Mouse (Mus musculus) midbrain, embryonic 13.5 days (tissue): Measurements from ENCODE around the gene Tex261. TPM values are rescaled to one million over a fixed set of nuclear protein-coding genes. Genes with fewer than 3 reads are reported as not detected.

Experiments used
- ATAC-seq: fragments of 200-750 bp; cut with Nextera tagmentation; 2 replicates; pipeline ENCODE4 v1.8.0; 2017; ENCODE audit warnings: mild to moderate bottlenecking, moderate TSS enrichment, moderate library complexity
- H3K27ac ChIP-seq: fragments of 300-500 bp; sonication (generic); 2 replicates; pipeline ENCODE4 v1.5.1; 2015; ENCODE audit warnings: inconsistent platforms, mild to moderate bottlenecking, moderate library complexity
- H3K27me3 ChIP-seq: fragments of 300-500 bp; sonication (generic); 2 replicates; pipeline ENCODE4 v1.6.1; 2015; ENCODE audit warnings: mild to moderate bottlenecking, inconsistent platforms
- H3K36me3 ChIP-seq: fragments of 300-500 bp; sonication (generic); 2 replicates; pipeline ENCODE4 v1.6.1; 2015; ENCODE audit warnings: mild to moderate bottlenecking, inconsistent platforms
- H3K4me1 ChIP-seq: fragments of 300-500 bp; sonication (generic); replicated peaks from 2 replicates; pipeline ENCODE4 v1.6.1; 2015; ENCODE audit warnings: inconsistent platforms
- H3K4me2 ChIP-seq: fragments of 300-500 bp; sonication (generic); replicated peaks from 2 replicates; pipeline ENCODE4 v1.6.1; 2015; ENCODE audit warnings: moderate library complexity, mild to moderate bottlenecking, inconsistent platforms
- H3K4me3 ChIP-seq: fragments of 300-500 bp; sonication (generic); replicated peaks from 2 replicates; pipeline ENCODE4 v1.5.1; 2015; ENCODE audit warnings: mild to moderate bottlenecking, inconsistent platforms
- H3K9ac ChIP-seq: fragments of 300-500 bp; sonication (generic); replicated peaks from 2 replicates; pipeline ENCODE4 v1.6.1; 2015; ENCODE audit warnings: mild to moderate bottlenecking, inconsistent platforms
- H3K9me3 ChIP-seq: fragments of 300-500 bp; sonication (generic); 2 replicates; pipeline ENCODE4 v1.6.1; 2016; ENCODE audit warnings: mild to moderate bottlenecking, inconsistent platforms
- WGBS: fragments of 180-500 bp; shearing (Covaris S2); methylation state at CpG from one replicate; pipeline ENCODE4 v1.1.7; 2015; 5-methylcytosine and 5-hydroxymethylcytosine counted together
- polyA plus RNA-seq: library from polyadenylated mRNA; unstranded; fragments of >200 nt; fragmentation: Nextera tagmentation; extraction: Ambion mirVana; gene quantifications from 2 replicates; pipeline ENCODE4 v1.2.1, GENCODE M21; 2015

Tex261 gene
- 61.7 and 64.4 TPM in 2 replicates for polyA plus RNA-seq

DNA sequence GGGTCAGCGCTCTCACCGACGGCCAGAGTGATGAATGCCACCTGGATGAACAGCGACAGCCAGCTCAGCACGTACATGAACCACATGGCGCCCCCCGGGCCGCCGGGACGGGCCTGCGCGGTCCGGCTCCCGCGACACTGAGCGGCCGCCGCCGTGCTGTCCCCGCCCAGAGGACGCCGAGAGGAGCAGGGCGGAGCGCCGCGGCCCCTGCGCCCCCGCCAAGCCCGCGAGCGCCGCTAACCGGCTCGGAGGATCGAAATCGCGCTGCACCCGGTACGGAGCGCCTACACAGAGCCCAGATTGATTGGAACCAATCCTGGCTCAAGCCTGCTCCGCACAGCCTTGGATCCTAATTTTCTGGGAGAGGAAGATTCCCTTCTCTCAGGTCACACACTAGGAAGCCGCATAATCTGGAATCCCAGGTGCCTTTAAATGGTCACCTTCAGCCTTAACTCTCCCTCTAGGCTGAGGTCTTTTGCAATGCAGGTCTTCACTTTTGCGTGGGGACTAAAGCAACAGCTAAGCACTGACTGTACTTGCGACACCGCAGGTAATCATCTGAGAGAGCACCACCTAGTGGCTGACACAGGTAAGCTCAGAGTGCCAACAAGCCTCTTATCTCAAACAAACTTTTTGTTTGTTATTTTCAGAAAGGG lies at the start of gene Tex261:
TSS of gene Tex261 (minus strand) at position 176 of the 656 bp plus-strand sequence.
- Histone ChIP-seq H3K27ac (peak within 1 kb of the TSS; percentile 85), H3K9ac (peak within 1 kb of the TSS; percentile 96), H3K4me3 (peak within 1 kb of the TSS; percentile 95), H3K9me3 (no peaks in the 10 kb centered on the region), H3K4me1 (peaks cover 23% of the 10 kb centered on the region), H3K4me2 (peak within 1 kb of the TSS; percentile 71), H3K27me3 (no peaks in the 10 kb centered on the region), H3K36me3 (peaks cover 24% of the 10 kb centered on the region)
- WGBS: under 1% methylated on average over 44 of the region's 45 CpGs
- ATAC-seq: peak; percentile 98

GRCm38 (mm10) chr6:83821856-83822255 lies 46.2 kb upstream of the Tex261 start:
- Histone ChIP-seq H3K36me3 (peaks cover 10% of the 10 kb centered on the region; the same call in 1 of the 2 replicates), H3K4me1 (peaks cover 16% of the 10 kb centered on the region), H3K9me3 (peaks cover 2% of the 10 kb centered on the region; the same call in 1 of the 2 replicates), H3K27ac (no peak overlapping the region), H3K9ac (no peak overlapping the region), H3K27me3 (no peaks in the 10 kb centered on the region), H3K4me3 (no peak overlapping the region), H3K4me2 (no peak overlapping the region)
- 48% methylated on average over 2 of the region's 2 CpGs for WGBS
- ATAC-seq: no peak

DNA sequence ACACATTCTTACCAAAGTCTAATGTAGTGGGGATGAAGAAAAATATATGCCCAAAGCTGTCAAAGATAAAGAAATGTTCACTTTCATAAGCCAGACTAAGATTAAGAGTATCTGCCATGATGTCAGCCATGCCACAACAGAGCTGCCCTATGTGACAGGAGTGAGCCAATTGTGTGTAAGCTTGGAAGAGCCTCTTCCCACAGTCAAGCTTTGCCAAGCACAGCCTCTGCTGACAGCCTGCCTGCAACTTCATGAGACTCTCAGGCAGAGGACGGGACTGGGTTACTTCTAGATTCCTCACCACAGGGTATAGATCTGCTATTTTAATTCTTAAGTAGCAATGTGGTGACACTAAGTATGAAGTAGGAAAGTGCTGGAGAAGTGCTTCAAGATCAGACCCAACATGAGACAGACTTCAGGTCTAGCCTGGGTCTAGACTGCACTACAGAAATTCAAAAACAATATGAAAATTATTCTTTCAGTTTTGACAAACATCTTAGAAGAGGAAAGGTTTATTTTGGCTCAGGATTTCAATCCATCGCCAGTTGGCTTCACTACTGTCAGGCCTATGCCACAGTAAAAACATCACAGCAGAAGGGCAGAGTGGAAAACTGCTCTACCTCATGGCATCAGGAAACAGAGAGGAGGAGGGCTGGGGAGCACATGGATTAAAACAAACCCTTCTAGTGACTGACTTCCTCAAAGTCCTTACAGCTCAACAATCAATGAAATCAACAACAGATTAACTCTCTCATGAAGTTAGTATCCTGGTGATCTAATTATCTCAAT lies 45.3 kb upstream of the Tex261 start:
- ATAC-seq: no peak
- H3K27ac ChIP-seq: no peak overlapping the region

DNA sequence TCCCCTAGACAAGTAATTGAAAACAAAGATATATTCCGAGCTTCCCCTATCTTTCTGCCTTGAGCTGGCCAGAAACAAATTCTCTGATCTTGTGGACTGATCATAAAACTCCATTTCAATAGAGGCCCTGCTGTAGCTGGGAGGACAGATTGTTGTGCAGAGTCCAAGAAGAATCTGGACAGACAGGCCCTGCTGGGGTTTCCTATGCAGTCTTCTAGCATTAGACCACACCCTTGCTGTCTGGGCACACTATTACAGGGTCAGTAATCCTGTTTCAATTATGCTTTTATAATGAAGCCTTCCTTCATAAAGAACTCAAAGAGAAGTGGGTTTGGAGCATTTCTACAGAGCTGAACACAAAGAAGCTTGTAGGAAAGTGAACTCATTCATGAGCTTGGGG lies 43.4 kb upstream of the Tex261 start:
- ATAC-seq: no peak
- Histone ChIP-seq H3K27me3 (no peaks in the 10 kb centered on the region), H3K9me3 (peaks cover 5% of the 10 kb centered on the region; the same call in 1 of the 2 replicates), H3K9ac (no peak overlapping the region), H3K4me3 (no peak overlapping the region), H3K27ac (no peak overlapping the region), H3K4me2 (no peak overlapping the region), H3K4me1 (peaks cover 16% of the 10 kb centered on the region), H3K36me3 (peaks cover 25% of the 10 kb centered on the region)
- 67% methylated on average over 1 of the region's 1 CpGs for WGBS

More for the DNA sequence above, 45.3 kb upstream of the Tex261 start:
- Histone ChIP-seq H3K27me3 (no peaks in the 10 kb centered on the region), H3K36me3 (peaks cover 12% of the 10 kb centered on the region), H3K9ac (no peak overlapping the region), H3K4me3 (no peak overlapping the region), H3K9me3 (peaks cover 5% of the 10 kb centered on the region; the same call in 1 of the 2 replicates), H3K4me2 (no peak overlapping the region), H3K4me1 (peaks cover 16% of the 10 kb centered on the region)
- WGBS: 89% methylated on average over 2 of the region's 2 CpGs

DNA sequence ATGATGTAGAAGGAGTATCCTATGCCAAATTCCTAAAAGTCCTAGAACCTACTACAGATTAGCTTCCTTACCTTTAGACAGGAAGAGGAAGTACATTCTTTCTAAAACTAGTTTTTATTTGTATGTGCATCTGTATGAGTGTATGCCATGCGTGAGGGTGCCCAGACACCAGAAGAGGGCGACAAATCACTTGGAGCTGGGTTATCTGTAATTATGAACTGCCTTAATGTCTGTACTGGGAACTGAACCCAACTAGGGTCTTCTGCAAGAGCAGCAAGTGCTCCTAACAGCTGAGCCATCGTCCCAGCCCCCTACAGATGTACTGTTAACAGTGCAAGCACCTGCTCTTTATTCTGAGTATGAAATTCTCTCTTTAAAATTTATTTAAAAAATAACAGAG lies 40.2 kb upstream of the Tex261 start:
- H3K4me1 ChIP-seq: peaks cover 8% of the 10 kb centered on the region; the same call in 1 of the 2 replicates
- H3K9me3 ChIP-seq: peaks cover 5% of the 10 kb centered on the region; the same call in 1 of the 2 replicates
- 90% methylated on average over 3 of the region's 3 CpGs for WGBS
- H3K36me3 ChIP-seq: peaks cover 45% of the 10 kb centered on the region
- H3K4me2 ChIP-seq: no peak overlapping the region
- H3K4me3 ChIP-seq: no peak overlapping the region
- no peak overlapping the region for H3K27ac ChIP-seq
- H3K27me3 ChIP-seq: no peaks in the 10 kb centered on the region
- H3K9ac ChIP-seq: no peak overlapping the region
- no peak for ATAC-seq

- Histone ChIP-seq H3K9me3 (no peaks in the 10 kb centered on the region), H3K27ac (no peak overlapping the region), H3K27me3 (no peaks in the 10 kb centered on the region), H3K9ac (no peak overlapping the region), H3K4me3 (no peak overlapping the region), H3K4me1 (0 out of 2 replicates have a peak, but pooled peaks cover under 1% of the 10 kb centered on the region), H3K4me2 (no peak overlapping the region), H3K36me3 (peaks cover 79% of the 10 kb centered on the region)
- WGBS: 91% methylated on average over 3 of the region's 3 CpGs
- no peak for ATAC-seq
Measured at GRCm38 (mm10) chr6:83802846-83803245, 27.2 kb upstream of the Tex261 start.

GRCm38 (mm10) chr6:83802033-83802432 lies 26.4 kb upstream of the Tex261 start:
- peaks cover 70% of the 10 kb centered on the region for H3K36me3 ChIP-seq
- H3K4me1 ChIP-seq: 0 out of 2 replicates have a peak, but pooled peaks cover 5% of the 10 kb centered on the region
- WGBS: 88% methylated on average over 5 of the region's 5 CpGs
- no peaks in the 10 kb centered on the region for H3K27me3 ChIP-seq
- no peak overlapping the region for H3K4me2 ChIP-seq
- ATAC-seq: no peak
- no peak overlapping the region for H3K4me3 ChIP-seq
- H3K27ac ChIP-seq: no peak overlapping the region
- no peaks in the 10 kb centered on the region for H3K9me3 ChIP-seq
- H3K9ac ChIP-seq: no peak overlapping the region

DNA sequence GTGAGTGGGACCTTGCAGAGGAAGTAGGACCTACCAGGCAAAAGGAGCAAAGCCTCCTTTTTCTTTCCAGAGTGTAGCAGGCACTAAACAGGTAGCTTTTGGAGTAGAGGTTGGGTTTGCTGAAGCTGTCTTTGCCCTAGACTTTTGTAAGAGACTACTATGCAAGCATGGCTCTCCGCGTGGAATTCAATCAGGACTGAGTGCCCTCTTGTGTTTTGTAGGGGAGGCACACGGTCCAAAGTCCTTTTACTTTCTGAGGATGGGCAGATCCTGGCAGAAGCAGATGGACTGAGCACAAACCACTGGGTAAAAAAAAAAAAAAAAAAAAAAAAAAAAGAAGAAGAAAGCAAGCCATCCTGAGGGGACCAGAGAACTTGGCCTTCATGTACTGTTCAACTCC lies 21.1 kb upstream of the Tex261 start:
- Histone ChIP-seq H3K27me3 (0 out of 2 replicates have a peak, but pooled peaks cover 4% of the 10 kb centered on the region), H3K9me3 (no peaks in the 10 kb centered on the region), H3K27ac (no peak overlapping the region), H3K4me2 (no peak overlapping the region), H3K4me1 (peaks cover 22% of the 10 kb centered on the region), H3K9ac (no peak overlapping the region), H3K36me3 (peaks cover 30% of the 10 kb centered on the region), H3K4me3 (no peak overlapping the region)
- 58% methylated on average over 3 of the region's 3 CpGs for WGBS
- ATAC-seq: no peak

GRCm38 (mm10) chr6:83795492-83795900 lies 19.9 kb upstream of the Tex261 start:
- WGBS: 16% methylated on average over 13 of the region's 13 CpGs
- Histone ChIP-seq H3K4me1 (peaks cover 22% of the 10 kb centered on the region), H3K4me3 (peak overlapping the region; percentile 68), H3K9me3 (no peaks in the 10 kb centered on the region), H3K27me3 (0 out of 2 replicates have a peak, but pooled peaks cover 7% of the 10 kb centered on the region), H3K36me3 (peaks cover 18% of the 10 kb centered on the region), H3K27ac (peak overlapping the region; percentile 92), H3K9ac (peak overlapping the region; percentile 81), H3K4me2 (peak overlapping the region; percentile 74)
- peak; percentile 51 for ATAC-seq

GRCm38 (mm10) chr6:83794760-83795296 lies 19.2 kb upstream of the Tex261 start, which contains the start of gene Nagk:
Gene Nagk (plus strand): TSS chr6:83794982.
- Histone ChIP-seq H3K9ac (peak within 1 kb of the TSS; percentile 81), H3K27ac (peak within 1 kb of the TSS; percentile 92), H3K9me3 (no peaks in the 10 kb centered on the region), H3K4me2 (peak within 1 kb of the TSS; percentile 74), H3K4me3 (peak within 1 kb of the TSS; percentile 68), H3K4me1 (peaks cover 22% of the 10 kb centered on the region), H3K36me3 (peaks cover 11% of the 10 kb centered on the region), H3K27me3 (0 out of 2 replicates have a peak, but pooled peaks cover 7% of the 10 kb centered on the region)
- WGBS: under 1% methylated on average over 43 of the region's 43 CpGs
- peak; percentile 96 for ATAC-seq

DNA sequence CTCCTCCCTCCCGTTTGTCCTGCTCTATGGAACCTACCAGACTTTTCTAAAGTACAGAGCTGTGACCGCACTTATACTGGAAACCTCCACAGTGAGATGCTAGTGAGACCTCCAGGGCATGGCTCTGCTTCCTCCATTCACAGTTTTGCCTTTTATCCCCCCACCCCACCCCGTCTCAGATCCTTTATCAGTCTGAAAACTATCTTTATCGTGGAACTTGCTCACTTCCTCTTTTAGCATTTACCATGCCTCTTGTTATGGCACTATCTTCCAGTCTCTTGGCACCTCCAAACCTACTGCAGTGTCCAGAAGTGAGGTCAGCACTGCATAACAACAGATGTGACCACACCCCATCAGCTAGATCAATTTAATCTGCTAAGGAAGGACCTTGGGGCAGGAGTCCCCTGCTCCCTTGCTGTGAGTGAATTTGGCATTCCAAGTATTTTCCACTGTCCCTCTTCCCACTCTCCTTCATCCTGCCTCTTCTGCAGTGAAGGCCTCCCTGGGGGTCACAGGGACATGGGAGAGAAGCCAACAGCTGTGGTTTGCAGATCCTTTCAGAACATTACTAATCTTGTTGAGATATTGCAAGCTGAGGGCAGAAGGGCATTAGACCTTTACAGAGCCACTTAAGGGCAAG lies 15.8 kb upstream of the Tex261 start:
- 64% methylated on average over 4 of the region's 4 CpGs for WGBS
- no peak overlapping the region for H3K4me3 ChIP-seq
- no peak overlapping the region for H3K27ac ChIP-seq
- H3K36me3 ChIP-seq: no peaks in the 10 kb centered on the region
- H3K4me2 ChIP-seq: no peak overlapping the region
- H3K9ac ChIP-seq: no peak overlapping the region
- no peaks in the 10 kb centered on the region for H3K9me3 ChIP-seq
- no peak for ATAC-seq
- peaks cover 15% of the 10 kb centered on the region for H3K4me1 ChIP-seq
- 0 out of 2 replicates have a peak, but pooled peaks cover 7% of the 10 kb centered on the region for H3K27me3 ChIP-seq
